40 mouse cellular contexts compared by ENCODE assay signal in the genomic region with DNA sequence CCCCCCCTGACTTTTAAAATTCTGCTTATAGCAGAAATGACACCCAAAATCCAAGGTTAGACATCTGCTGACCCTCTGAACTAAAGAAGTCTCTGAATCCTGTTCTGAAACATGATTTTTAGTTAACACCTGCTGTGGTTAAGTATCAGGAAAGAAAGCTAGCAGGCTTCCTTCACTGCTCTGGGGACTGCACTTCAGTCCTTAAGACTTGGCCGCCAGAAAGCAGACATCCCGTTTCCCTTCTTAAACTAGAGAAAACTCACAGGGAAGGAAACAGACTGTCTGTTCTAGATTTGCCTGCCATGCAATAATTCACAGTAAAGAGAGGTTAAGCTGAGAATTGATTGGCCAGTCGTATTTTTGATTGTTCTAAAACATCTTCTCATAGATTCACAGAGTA. TPM values are rescaled to one million over a fixed set of nuclear protein-coding genes. Genes with fewer than 3 reads are reported as not detected.
"Had no signal": no experiment of that assay in that cellular context is flagged by ENCODE, and none has a peak within 500 bp of the region (broad histone marks: within the 10 kb centered on the region; RNA-seq: fewer than 3 reads in every experiment).

No protein-coding gene starts in this region.

- H3K36me3 ChIP-seq: heart, embryonic 10.5 days; heart, embryonic 15.5 days; hindbrain, embryonic 10.5 days; hindbrain, embryonic 12.5 days; hindbrain, embryonic 13.5 days; hindbrain, embryonic 15.5 days; intestine, embryonic 15.5 days had no signal

- H3K9ac ChIP-seq: heart, embryonic 12.5 days; heart, embryonic 13.5 days; heart, embryonic 15.5 days; hindbrain, embryonic 12.5 days; hindbrain, embryonic 13.5 days; hindbrain, embryonic 14.5 days; hindbrain, embryonic 15.5 days; intestine, embryonic 15.5 days; kidney, embryonic 15.5 days had no signal

- H3K27ac ChIP-seq: heart, embryonic 10.5 days; heart, embryonic 13.5 days; heart, embryonic 15.5 days; hindbrain, embryonic 10.5 days; hindbrain, embryonic 12.5 days; hindbrain, embryonic 13.5 days; hindbrain, embryonic 14.5 days; hindbrain, embryonic 15.5 days; hindbrain, postnatal 0 days; intestine, embryonic 15.5 days; kidney, embryonic 15.5 days; kidney, postnatal 0 days; layer of hippocampus, adult 2 months; left cerebral cortex, adult 2 months had no signal

- H3K4me3 ChIP-seq: heart, embryonic 10.5 days; heart, embryonic 12.5 days; heart, embryonic 13.5 days; heart, embryonic 15.5 days; hindbrain, embryonic 10.5 days; hindbrain, embryonic 12.5 days; hindbrain, embryonic 13.5 days; hindbrain, embryonic 15.5 days; intestine, embryonic 15.5 days; kidney, embryonic 15.5 days; layer of hippocampus, adult 2 months; left cerebral cortex, adult 2 months had no signal

- H3K27me3 ChIP-seq: heart, embryonic 12.5 days; heart, embryonic 13.5 days; heart, embryonic 15.5 days; hindbrain, embryonic 12.5 days; hindbrain, embryonic 13.5 days; hindbrain, embryonic 15.5 days; intestine, embryonic 15.5 days; kidney, embryonic 15.5 days had no signal

- H3K9me3 ChIP-seq: heart, embryonic 10.5 days; heart, embryonic 12.5 days; heart, embryonic 13.5 days; heart, embryonic 15.5 days; hindbrain, embryonic 10.5 days; hindbrain, embryonic 12.5 days; hindbrain, embryonic 13.5 days; hindbrain, embryonic 15.5 days; intestine, embryonic 15.5 days; kidney, embryonic 15.5 days had no signal

- H3K4me1 ChIP-seq: hindbrain, embryonic 10.5 days; hindbrain, embryonic 12.5 days; hindbrain, embryonic 13.5 days; hindbrain, embryonic 15.5 days; intestine, embryonic 15.5 days had no signal

- H3K4me2 ChIP-seq: heart, embryonic 11.5 days; heart, embryonic 12.5 days; heart, embryonic 13.5 days; heart, embryonic 15.5 days; hindbrain, embryonic 12.5 days; hindbrain, embryonic 13.5 days; hindbrain, embryonic 14.5 days; hindbrain, embryonic 15.5 days; intestine, embryonic 15.5 days; kidney, embryonic 15.5 days had no signal

- ATAC-seq: hindbrain, embryonic 16.5 days; hindbrain, postnatal 0 days; inflammation-experienced regulatory T-cells, adult 6 months; intestine, embryonic 15.5 days had no signal

RNA-seq across cellular contexts. Expression of a gene that starts 26.1 kb away (rescaled TPM):
- total RNA-seq: heart, adult 8-10 months; heart, postnatal 10 days; heart, postnatal 14 days; heart, postnatal 25 days; heart, postnatal 36 days; heart, postnatal 4 days; hindbrain, postnatal 0 days; layer of hippocampus, adult 18-20 months; layer of hippocampus, adult 2 months; layer of hippocampus, adult 8-10 months; layer of hippocampus, postnatal 10 days; layer of hippocampus, postnatal 14 days; layer of hippocampus, postnatal 25 days; layer of hippocampus, postnatal 36 days; left cerebral cortex, adult 18-20 months; left cerebral cortex, adult 2 months had no signal
- polyA plus RNA-seq: heart, embryonic 10.5 days; heart, embryonic 11.5 days; heart, embryonic 12.5 days; heart, embryonic 13.5 days; heart, embryonic 14.5 days; heart, embryonic 15.5 days; heart, embryonic 16.5 days; heart, postnatal 0 days; hindbrain, embryonic 10.5 days; hindbrain, embryonic 11.5 days; hindbrain, embryonic 12.5 days; hindbrain, embryonic 13.5 days; hindbrain, embryonic 14.5 days; hindbrain, embryonic 15.5 days; hindbrain, embryonic 16.5 days; hindbrain, postnatal 0 days; inflammation-experienced regulatory T-cells, adult 6 months; intestine, embryonic 14.5 days; intestine, embryonic 15.5 days; kidney, adult 2 months; kidney, embryonic 14.5 days; kidney, embryonic 15.5 days; kidney, embryonic 16.5 days; kidney, postnatal 0 days; large intestine, adult 2 months had no signal
